Mouse (Mus musculus) embryonic facial prominence, embryonic 14.5 days (tissue): Measurements from ENCODE around the gene Shmt2. TPM values are rescaled to one million over a fixed set of nuclear protein-coding genes. Genes with fewer than 3 reads are reported as not detected.

Source experiments
- ATAC-seq: fragments of 200-750 bp; cut with Nextera tagmentation; 2 replicates; pipeline ENCODE4 v1.8.0; 2017; ENCODE audit warnings: low read depth, moderate number of reproducible peaks, moderate TSS enrichment
- DNase-seq: peaks from one replicate; pipeline ENCODE4 v3.0.0-alpha.2; 2015; ENCODE audit warnings: low spot score
- H3K27ac ChIP-seq: fragments of 300-500 bp; sonication (generic); replicated peaks from 2 replicates; pipeline ENCODE4 v1.5.1; 2014; ENCODE audit warnings: low read depth, mild to moderate bottlenecking, low read length, moderate library complexity
- H3K27me3 ChIP-seq: fragments of 300-500 bp; sonication (generic); replicated peaks from 2 replicates; pipeline ENCODE4 v1.6.1; 2014; ENCODE audit warnings: low read length; ENCODE audit not compliant: control insufficient read depth, insufficient read depth
- H3K36me3 ChIP-seq: fragments of 300-500 bp; sonication (generic); 2 replicates; pipeline ENCODE4 v1.6.1; 2014; ENCODE audit warnings: low read length, mixed read lengths; ENCODE audit not compliant: control insufficient read depth, insufficient read depth
- H3K4me1 ChIP-seq: fragments of 300-500 bp; sonication (generic); 2 replicates; pipeline ENCODE4 v1.6.1; 2014; ENCODE audit warnings: antibody characterized with exemption, low read length; ENCODE audit not compliant: control insufficient read depth, insufficient read depth
- H3K4me2 ChIP-seq: fragments of 300-500 bp; sonication (generic); 2 replicates; pipeline ENCODE4 v1.6.1; 2014; ENCODE audit warnings: low read depth, mild to moderate bottlenecking, low read length, moderate library complexity, mixed read lengths
- H3K4me3 ChIP-seq: fragments of 300-500 bp; sonication (generic); 2 replicates; pipeline ENCODE4 v1.5.1; 2014; ENCODE audit warnings: low read depth, mild to moderate bottlenecking, low read length
- H3K9ac ChIP-seq: fragments of 300-500 bp; sonication (generic); 2 replicates; pipeline ENCODE4 v1.6.1; 2014; ENCODE audit warnings: low read depth, mild to moderate bottlenecking, low read length, moderate library complexity, mixed read lengths
- H3K9me3 ChIP-seq: fragments of 300-500 bp; sonication (generic); 2 replicates; pipeline ENCODE4 v1.6.1; 2016; ENCODE audit warnings: low read length; ENCODE audit not compliant: control insufficient read depth
- WGBS: fragments of 180-500 bp; shearing (Covaris S2); extraction: QIAGEN DNeasy Blood & Tissue Kit; methylation state at CpG from one replicate; pipeline ENCODE4 v1.1.7; 2014; 5-methylcytosine and 5-hydroxymethylcytosine counted together
- polyA plus RNA-seq: library from polyadenylated mRNA; unstranded; fragments of >200 nt; fragmentation: Nextera tagmentation; extraction: Ambion mirVana; gene quantifications from 2 replicates; pipeline ENCODE4 v1.2.1, GENCODE M21; 2014

Shmt2 gene
- polyA plus RNA-seq, 1 experiment from 2014 or later = 80.0 TPM

DNA sequence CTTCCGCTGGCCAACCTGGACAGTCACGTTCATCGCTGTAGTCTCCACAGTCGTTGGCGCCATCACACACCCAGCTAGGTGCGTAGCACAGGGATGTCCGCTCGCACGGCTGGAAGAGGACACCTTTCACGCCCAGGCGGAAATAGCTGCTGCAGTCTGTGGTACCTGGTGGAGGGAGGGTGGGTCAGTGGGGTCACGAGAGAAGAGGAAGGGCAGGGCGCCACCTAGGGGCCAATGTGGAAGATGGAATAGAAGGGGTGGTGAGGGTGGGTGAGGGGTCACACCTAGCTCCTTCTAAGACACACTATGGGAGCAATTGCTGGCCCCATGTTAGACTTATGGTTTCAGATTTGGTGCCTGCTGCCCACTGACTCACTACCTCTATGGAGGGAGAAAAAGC, 35.2 kb upstream of the Shmt2 start:
- no peak overlapping the region for H3K4me3 ChIP-seq
- no peak overlapping the region for H3K9ac ChIP-seq
- H3K9me3 ChIP-seq = no peaks in the 10 kb centered on the region
- 90% methylated on average over 13 of the region's 13 CpGs for WGBS
- H3K27ac ChIP-seq = no peak overlapping the region
- peaks cover 99% of the 10 kb centered on the region for H3K36me3 ChIP-seq
- H3K4me1 ChIP-seq = no peaks in the 10 kb centered on the region
- ATAC-seq = no peak
- no peak for DNase-seq
- no peaks in the 10 kb centered on the region for H3K27me3 ChIP-seq
- H3K4me2 ChIP-seq = no peak overlapping the region

- H3K27ac ChIP-seq = no peak overlapping the region
- DNase-seq (no peak), ATAC-seq (no peak)
- WGBS = 78% methylated on average over 18 of the region's 18 CpGs
- no peak overlapping the region for H3K4me3 ChIP-seq
- H3K4me2 ChIP-seq = no peak overlapping the region
- no peak overlapping the region for H3K9ac ChIP-seq
- H3K4me1 ChIP-seq = no peaks in the 10 kb centered on the region
- no peaks in the 10 kb centered on the region for H3K27me3 ChIP-seq
- no peaks in the 10 kb centered on the region for H3K9me3 ChIP-seq
- peaks cover 100% of the 10 kb centered on the region for H3K36me3 ChIP-seq
Observed at GRCm38 (mm10) chr10:127555703-127556102, 33.5 kb upstream of the Shmt2 start.

GRCm38 (mm10) chr10:127549892-127550291, 27.6 kb upstream of the Shmt2 start:
- H3K9ac ChIP-seq = no peak overlapping the region
- H3K9me3 ChIP-seq = no peaks in the 10 kb centered on the region
- WGBS = 88% methylated on average over 17 of the region's 17 CpGs
- no peak overlapping the region for H3K27ac ChIP-seq
- ATAC-seq = no peak
- DNase-seq = no peak
- no peak overlapping the region for H3K4me3 ChIP-seq
- H3K4me1 ChIP-seq = no peaks in the 10 kb centered on the region
- H3K27me3 ChIP-seq = no peaks in the 10 kb centered on the region
- peaks cover 100% of the 10 kb centered on the region for H3K36me3 ChIP-seq
- H3K4me2 ChIP-seq = no peak overlapping the region

GRCm38 (mm10) chr10:127548236-127548635, 26.0 kb upstream of the Shmt2 start:
- Histone ChIP-seq H3K4me2 (no peak overlapping the region), H3K36me3 (peaks cover 100% of the 10 kb centered on the region), H3K9me3 (no peaks in the 10 kb centered on the region), H3K4me3 (no peak overlapping the region), H3K27me3 (no peaks in the 10 kb centered on the region), H3K4me1 (no peaks in the 10 kb centered on the region), H3K9ac (no peak overlapping the region), H3K27ac (no peak overlapping the region)
- no peak for DNase-seq
- WGBS = 95% methylated on average over 15 of the region's 15 CpGs
- no peak for ATAC-seq

GRCm38 (mm10) chr10:127546505-127546904, 24.3 kb upstream of the Shmt2 start:
- Histone ChIP-seq H3K27me3 (no peaks in the 10 kb centered on the region), H3K4me3 (no peak overlapping the region), H3K9me3 (no peaks in the 10 kb centered on the region), H3K9ac (no peak overlapping the region), H3K27ac (no peak overlapping the region), H3K36me3 (peaks cover 100% of the 10 kb centered on the region), H3K4me1 (no peaks in the 10 kb centered on the region), H3K4me2 (no peak overlapping the region)
- no peak for DNase-seq
- no peak for ATAC-seq
- WGBS = 89% methylated on average over 7 of the region's 7 CpGs

DNA sequence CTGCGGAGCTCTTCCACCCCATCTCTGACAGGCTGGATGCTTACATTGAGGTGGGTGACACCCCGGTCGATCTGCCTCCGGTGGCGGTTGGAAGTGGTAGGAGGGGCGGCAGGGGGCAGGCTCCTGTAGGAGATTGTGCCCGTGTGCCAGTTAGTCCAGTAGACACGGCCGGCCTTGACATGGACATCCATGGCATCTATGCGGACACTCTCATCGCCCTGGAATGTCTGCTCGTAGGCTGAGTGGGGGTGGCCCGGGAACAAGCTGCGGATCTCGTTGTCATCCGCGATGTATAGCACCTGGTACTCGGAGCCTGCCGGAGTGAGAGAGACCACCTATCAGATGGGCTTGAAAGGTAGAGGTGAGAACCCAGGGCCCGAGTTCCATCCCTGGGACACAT, 22.1 kb upstream of the Shmt2 start:
- no peaks in the 10 kb centered on the region for H3K27me3 ChIP-seq
- H3K27ac ChIP-seq = no peak overlapping the region
- H3K4me1 ChIP-seq = no peaks in the 10 kb centered on the region
- WGBS = 94% methylated on average over 20 of the region's 20 CpGs
- no peak overlapping the region for H3K4me2 ChIP-seq
- H3K36me3 ChIP-seq = peaks cover 100% of the 10 kb centered on the region
- no peak for ATAC-seq
- no peak overlapping the region for H3K9ac ChIP-seq
- no peak for DNase-seq
- H3K4me3 ChIP-seq = no peak overlapping the region
- no peaks in the 10 kb centered on the region for H3K9me3 ChIP-seq

GRCm38 (mm10) chr10:127543916-127544315, 21.7 kb upstream of the Shmt2 start:
- H3K27ac ChIP-seq = no peak overlapping the region
- ATAC-seq (no peak), DNase-seq (no peak)
- 74% methylated on average over 3 of the region's 3 CpGs for WGBS
- no peaks in the 10 kb centered on the region for H3K27me3 ChIP-seq
- peaks cover 100% of the 10 kb centered on the region for H3K36me3 ChIP-seq
- no peaks in the 10 kb centered on the region for H3K4me1 ChIP-seq
- no peaks in the 10 kb centered on the region for H3K9me3 ChIP-seq
- no peak overlapping the region for H3K9ac ChIP-seq
- H3K4me2 ChIP-seq = no peak overlapping the region
- no peak overlapping the region for H3K4me3 ChIP-seq

- 52% methylated on average over 5 of the region's 6 CpGs for WGBS
- Histone ChIP-seq H3K4me2 (no peak overlapping the region), H3K36me3 (peaks cover 96% of the 10 kb centered on the region), H3K9me3 (no peaks in the 10 kb centered on the region), H3K4me3 (no peak overlapping the region), H3K9ac (no peak overlapping the region), H3K27ac (no peak overlapping the region), H3K4me1 (no peaks in the 10 kb centered on the region), H3K27me3 (no peaks in the 10 kb centered on the region)
- ATAC-seq = no peak
- no peak for DNase-seq
Observed at GRCm38 (mm10) chr10:127542720-127543119, 20.5 kb upstream of the Shmt2 start.

DNA sequence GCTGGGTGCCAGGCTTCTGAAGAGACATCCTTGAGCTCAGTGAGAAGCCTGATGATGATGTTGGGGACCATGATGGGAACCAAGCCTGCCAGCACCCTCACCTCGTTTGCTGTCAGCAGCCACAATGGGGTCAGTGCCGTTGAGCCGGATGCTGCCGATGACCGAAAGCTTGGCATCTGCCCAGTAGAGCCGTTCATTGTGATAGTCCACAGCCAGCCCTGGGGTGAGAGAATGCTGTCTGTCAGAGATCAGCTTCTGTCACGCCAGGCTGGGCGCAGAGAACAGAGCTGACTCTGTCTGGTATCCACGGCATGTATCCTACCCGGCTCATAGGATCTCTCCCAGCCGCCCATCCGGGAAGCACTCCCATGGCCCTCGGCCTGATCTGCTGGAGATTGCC, 19.8 kb upstream of the Shmt2 start:
- Histone ChIP-seq H3K4me1 (no peaks in the 10 kb centered on the region), H3K9me3 (no peaks in the 10 kb centered on the region), H3K4me2 (no peak overlapping the region), H3K4me3 (no peak overlapping the region), H3K36me3 (peaks cover 89% of the 10 kb centered on the region), H3K27ac (no peak overlapping the region), H3K9ac (no peak overlapping the region), H3K27me3 (no peaks in the 10 kb centered on the region)
- DNase-seq (no peak), ATAC-seq (no peak)
- 75% methylated on average over 13 of the region's 13 CpGs for WGBS
